Mouse (Mus musculus) neural tube, embryonic 14.5 days (tissue): ENCODE measurements around the gene Prdm9. TPM values are rescaled to one million over a fixed set of nuclear protein-coding genes. Genes with fewer than 3 reads are reported as not detected.
"Not testable (repeated sequence)": the region's sequence is repeated elsewhere in the genome, so short reads cannot be mapped to it uniquely, and the experiment has no call there.

ENCODE experiments used
- ATAC-seq: fragments of 200-750 bp; cut with Nextera tagmentation; 2 replicates; pipeline ENCODE4 v1.8.0; 2017; ENCODE audit warnings: low read depth, mild to moderate bottlenecking, moderate TSS enrichment, moderate library complexity
- H3K27ac ChIP-seq: fragments of 300-500 bp; sonication (generic); 2 replicates; pipeline ENCODE4 v1.5.1; 2014; ENCODE audit warnings: low read depth, mild to moderate bottlenecking, control low read depth, low read length, moderate library complexity, mixed read lengths
- H3K27me3 ChIP-seq: fragments of 300-500 bp; sonication (generic); 2 replicates; pipeline ENCODE4 v1.6.1; 2014; ENCODE audit warnings: low read length; ENCODE audit not compliant: control insufficient read depth, insufficient read depth
- H3K36me3 ChIP-seq: fragments of 300-500 bp; sonication (generic); 2 replicates; pipeline ENCODE4 v1.6.1; 2014; ENCODE audit warnings: low read length, mixed read lengths; ENCODE audit not compliant: control insufficient read depth, insufficient read depth
- H3K4me1 ChIP-seq: fragments of 300-500 bp; sonication (generic); 2 replicates; pipeline ENCODE4 v1.6.1; 2014; ENCODE audit warnings: low read length; ENCODE audit not compliant: control insufficient read depth, insufficient read depth
- H3K4me2 ChIP-seq: fragments of 300-500 bp; sonication (generic); 2 replicates; pipeline ENCODE4 v1.6.1; 2014; ENCODE audit warnings: mild to moderate bottlenecking, low read depth, low read length, control low read depth
- H3K4me3 ChIP-seq: fragments of 300-500 bp; sonication (generic); 2 replicates; pipeline ENCODE4 v1.5.1; 2014; ENCODE audit warnings: low read depth, low read length, control low read depth, mixed read lengths
- H3K9ac ChIP-seq: fragments of 300-500 bp; sonication (generic); replicated peaks from 2 replicates; pipeline ENCODE4 v1.6.1; 2014; ENCODE audit warnings: low read depth, mild to moderate bottlenecking, control low read depth, low read length, mixed read lengths
- H3K9me3 ChIP-seq: fragments of 300-500 bp; sonication (generic); 2 replicates; pipeline ENCODE4 v1.6.1; 2016; ENCODE audit warnings: low read length; ENCODE audit not compliant: control insufficient read depth
- WGBS: fragments of 180-500 bp; shearing (Covaris S2); extraction: QIAGEN DNeasy Blood & Tissue Kit; methylation state at CpG from one replicate; pipeline ENCODE4 v1.1.7; 2014; 5-methylcytosine and 5-hydroxymethylcytosine counted together
- polyA plus RNA-seq: library from polyadenylated mRNA; unstranded; fragments of >200 nt; fragmentation: Nextera tagmentation; extraction: Ambion mirVana; gene quantifications from 2 replicates; pipeline ENCODE4 v1.2.1, GENCODE M21; 2014

The Prdm9 gene
- polyA plus RNA-seq, 1 experiment from 2014 or later = 2.7 TPM

- H3K27me3 ChIP-seq = no peaks in the 10 kb centered on the region
- H3K4me1 ChIP-seq = no peaks in the 10 kb centered on the region
- H3K9me3 ChIP-seq = no peaks in the 10 kb centered on the region
- 1% methylated on average over 32 of the region's 32 CpGs for WGBS
- H3K4me3 ChIP-seq = peak overlapping the region; percentile 14; the same call in 1 of the 2 replicates
- peak overlapping the region; percentile 40 for H3K4me2 ChIP-seq
- ATAC-seq = peak; percentile 65
- no peaks in the 10 kb centered on the region for H3K36me3 ChIP-seq
- no peak overlapping the region for H3K27ac ChIP-seq
- H3K9ac ChIP-seq = no peak overlapping the region
These were observed 13.1 kb upstream of the Prdm9 start for GRCm38 (mm10) chr17:15577291-15577694.

- Histone ChIP-seq H3K9me3 (no peaks in the 10 kb centered on the region), H3K27me3 (no peaks in the 10 kb centered on the region), H3K4me1 (no peaks in the 10 kb centered on the region), H3K27ac (no peak overlapping the region), H3K4me2 (no peak overlapping the region), H3K4me3 (no peak overlapping the region), H3K36me3 (no peaks in the 10 kb centered on the region), H3K9ac (no peak overlapping the region)
- ATAC-seq = no peak
- WGBS = 63% methylated on average over 1 of the region's 1 CpGs
These were observed 10.9 kb upstream of the Prdm9 start for GRCm38 (mm10) chr17:15575056-15575455.

GRCm38 (mm10) chr17:15566908-15567307 is 2.8 kb upstream of the Prdm9 start:
- Histone ChIP-seq H3K4me2 (no peak overlapping the region), H3K4me3 (no peak overlapping the region), H3K9ac (no peak overlapping the region), H3K36me3 (no peaks in the 10 kb centered on the region), H3K27me3 (no peaks in the 10 kb centered on the region; the same call in 1 of the 2 replicates), H3K4me1 (0 out of 2 replicates have a peak, but pooled peaks cover 2% of the 10 kb centered on the region), H3K27ac (no peak overlapping the region), H3K9me3 (no peaks in the 10 kb centered on the region)
- no peak for ATAC-seq
- WGBS = 70% methylated on average over 5 of the region's 5 CpGs

GRCm38 (mm10) chr17:15564928-15565300 is 760 bp upstream of the Prdm9 start:
- Histone ChIP-seq H3K4me3 (peak overlapping the region; percentile 57), H3K36me3 (no peaks in the 10 kb centered on the region), H3K27ac (no peak overlapping the region), H3K9ac (0 out of 2 replicates have a peak overlapping the region, but pooled peaks have one; percentile 26), H3K4me2 (peak overlapping the region; percentile 63), H3K9me3 (no peaks in the 10 kb centered on the region), H3K27me3 (no peaks in the 10 kb centered on the region; the same call in 1 of the 2 replicates), H3K4me1 (0 out of 2 replicates have a peak, but pooled peaks cover 2% of the 10 kb centered on the region)
- 44% methylated on average over 12 of the region's 12 CpGs for WGBS
- peak; percentile 14; the same call in 1 of the 2 replicates for ATAC-seq

- H3K4me1 ChIP-seq = 0 out of 2 replicates have a peak, but pooled peaks cover 2% of the 10 kb centered on the region
- no peaks in the 10 kb centered on the region for H3K36me3 ChIP-seq
- H3K4me3 ChIP-seq = no peak overlapping the region
- no peaks in the 10 kb centered on the region for H3K9me3 ChIP-seq
- H3K27me3 ChIP-seq = no peaks in the 10 kb centered on the region
- no peak for ATAC-seq
- no peak overlapping the region for H3K27ac ChIP-seq
- no peak overlapping the region for H3K4me2 ChIP-seq
- WGBS = 86% methylated on average over 2 of the region's 2 CpGs
- H3K9ac ChIP-seq = no peak overlapping the region
These were observed 4.2 kb downstream of the Prdm9 start for GRCm38 (mm10) chr17:15559946-15560345.

- H3K4me3 ChIP-seq = no peak overlapping the region
These were observed 14.4 kb downstream of the Prdm9 start for GRCm38 (mm10) chr17:15549713-15550112.

GRCm38 (mm10) chr17:15546440-15546839 is 17.7 kb downstream of the Prdm9 start:
- no peak overlapping the region for H3K4me3 ChIP-seq
- H3K27ac ChIP-seq = no peak overlapping the region
- ATAC-seq = no peak
- H3K4me1 ChIP-seq = no peaks in the 10 kb centered on the region
- no peaks in the 10 kb centered on the region for H3K27me3 ChIP-seq
- WGBS = 67% methylated on average over 4 of the region's 4 CpGs
- no peak overlapping the region for H3K4me2 ChIP-seq
- no peak overlapping the region for H3K9ac ChIP-seq
- no peaks in the 10 kb centered on the region for H3K9me3 ChIP-seq
- H3K36me3 ChIP-seq = no peaks in the 10 kb centered on the region

More at GRCm38 (mm10) chr17:15549713-15550112, 14.4 kb downstream of the Prdm9 start:
- WGBS = 59% methylated on average over 1 of the region's 1 CpGs
- Histone ChIP-seq H3K27me3 (no peaks in the 10 kb centered on the region), H3K4me1 (no peaks in the 10 kb centered on the region), H3K4me2 (no peak overlapping the region), H3K36me3 (no peaks in the 10 kb centered on the region), H3K9me3 (no peaks in the 10 kb centered on the region), H3K27ac (no peak overlapping the region), H3K9ac (no peak overlapping the region)
- ATAC-seq = no peak

GRCm38 (mm10) chr17:15543868-15544267 is 20.3 kb downstream of the Prdm9 start:
- H3K36me3 ChIP-seq, H3K4me2 ChIP-seq, H3K4me3 ChIP-seq, H3K9ac ChIP-seq, H3K27me3 ChIP-seq, H3K27ac ChIP-seq, H3K4me1 ChIP-seq, H3K9me3 ChIP-seq, ATAC-seq: not testable (repeated sequence)
- 67% methylated on average over 4 of the region's 4 CpGs for WGBS

- WGBS = 67% methylated on average over 4 of the region's 4 CpGs
- Histone ChIP-seq H3K27me3 (no peaks in the 10 kb centered on the region), H3K9ac (no peak overlapping the region), H3K4me1 (peaks cover 3% of the 10 kb centered on the region; the same call in 1 of the 2 replicates), H3K4me3 (no peak overlapping the region), H3K9me3 (no peaks in the 10 kb centered on the region), H3K4me2 (no peak overlapping the region), H3K27ac (no peak overlapping the region), H3K36me3 (no peaks in the 10 kb centered on the region)
- ATAC-seq = no peak
These were observed 23.8 kb downstream of the Prdm9 start for GRCm38 (mm10) chr17:15540309-15540708.
